Mouse (Mus musculus) olfactory bulb, adult 2 months (tissue): Measurements from ENCODE around the gene Igf2bp3. TPM values are rescaled to one million over a fixed set of nuclear protein-coding genes. Genes with fewer than 3 reads are reported as not detected.

ENCODE experiments used
- H3K27ac ChIP-seq: fragments of 200-500 bp; 2 replicates; pipeline ENCODE4 v1.5.1; 2012; ENCODE audit warnings: low read depth, low read length; ENCODE audit not compliant: insufficient read depth
- H3K4me1 ChIP-seq: fragments of 200-500 bp; 2 replicates; pipeline ENCODE4 v1.6.1; 2012; ENCODE audit warnings: low read length; ENCODE audit not compliant: control insufficient read depth, insufficient read depth
- H3K4me3 ChIP-seq: fragments of 200-500 bp; 2 replicates; pipeline ENCODE4 v1.5.1; 2012; ENCODE audit warnings: mild to moderate bottlenecking, low read depth, low read length, moderate library complexity; ENCODE audit not compliant: insufficient read depth
- CTCF ChIP-seq: fragments of 200-500 bp; IDR thresholded peaks from 2 replicates; pipeline ENCODE4 v1.5.1; 2012; ENCODE audit warnings: low read depth, mild to moderate bottlenecking, low read length, moderate library complexity; ENCODE audit not compliant: insufficient read depth
- POLR2A ChIP-seq: fragments of 200-500 bp; IDR thresholded peaks from 2 replicates; pipeline ENCODE4 v1.6.1; 2012; ENCODE audit warnings: mild to moderate bottlenecking, low read depth, low read length, moderate library complexity; ENCODE audit not compliant: insufficient read depth
- WGBS: fragments of 180-500 bp; shearing (Covaris S2); methylation state at CpG from one replicate; pipeline ENCODE4 v1.1.7; 2018; 5-methylcytosine and 5-hydroxymethylcytosine counted together
- polyA plus RNA-seq: library from polyadenylated mRNA; stranded (reverse); fragments of >200 nt; gene quantifications from 2 replicates; pipeline ENCODE4 v1.2.4, GENCODE M21; 2012; ENCODE audit warnings: low replicate concordance; ENCODE audit not compliant: missing spikeins, insufficient read depth, insufficient read length

Igf2bp3 gene
- polyA plus RNA-seq, 1 experiment: not detected

GRCm38 (mm10) chr6:49074117-49074490, 140.7 kb downstream of the Igf2bp3 start:
- Histone ChIP-seq H3K4me3 (peak overlapping the region; percentile 75), H3K4me1 (peaks cover 3% of the 10 kb centered on the region; the same call in 1 of the 2 replicates), H3K27ac (no peak overlapping the region)
- TF ChIP-seq CTCF: no peak
- no peak for TF ChIP-seq POLR2A
- WGBS: under 1% methylated on average over 19 of the region's 19 CpGs

GRCm38 (mm10) chr6:49073304-49074116, 141.2 kb downstream of the Igf2bp3 start, which contains the start of gene Malsu1:
Gene Malsu1, plus strand, starts transcription at chr6:49073795.
- TF ChIP-seq POLR2A: peak; percentile 49
- no peak for TF ChIP-seq CTCF
- H3K27ac ChIP-seq: no peak within 1 kb of the TSS
- WGBS: under 1% methylated on average over 49 of the region's 49 CpGs
- H3K4me3 ChIP-seq: peak within 1 kb of the TSS; percentile 75
- peaks cover 2% of the 10 kb centered on the region; the same call in 1 of the 2 replicates for H3K4me1 ChIP-seq

GRCm38 (mm10) chr6:49068361-49068760, 146.4 kb downstream of the Igf2bp3 start:
- 31% methylated on average over 4 of the region's 4 CpGs for WGBS
- no peak for TF ChIP-seq CTCF
- TF ChIP-seq POLR2A: no peak

GRCm38 (mm10) chr6:49057053-49058021, 157.4 kb downstream of the Igf2bp3 start:
- no peak overlapping the region for H3K4me3 ChIP-seq
- WGBS: 36% methylated on average over 8 of the region's 8 CpGs
- H3K27ac ChIP-seq: no peak overlapping the region
- TF ChIP-seq CTCF (0 out of 2 replicates have a peak, but pooled peaks have one; percentile 49), POLR2A (no peak)
- peaks cover 3% of the 10 kb centered on the region; the same call in 1 of the 2 replicates for H3K4me1 ChIP-seq

More at GRCm38 (mm10) chr6:49068361-49068760, 146.4 kb downstream of the Igf2bp3 start:
- Histone ChIP-seq H3K4me1 (no peaks in the 10 kb centered on the region), H3K4me3 (no peak overlapping the region), H3K27ac (no peak overlapping the region)

GRCm38 (mm10) chr6:49056009-49056408, 158.7 kb downstream of the Igf2bp3 start:
- TF ChIP-seq CTCF: no peak
- TF ChIP-seq POLR2A: no peak
- Histone ChIP-seq H3K4me1 (peaks cover 3% of the 10 kb centered on the region; the same call in 1 of the 2 replicates), H3K27ac (no peak overlapping the region), H3K4me3 (no peak overlapping the region)
- WGBS: 80% methylated on average over 9 of the region's 9 CpGs

GRCm38 (mm10) chr6:49055256-49055733, 159.5 kb downstream of the Igf2bp3 start:
- TF ChIP-seq CTCF (no peak), POLR2A (no peak)
- no peak overlapping the region for H3K4me3 ChIP-seq
- H3K4me1 ChIP-seq: peaks cover 3% of the 10 kb centered on the region; the same call in 1 of the 2 replicates
- 37% methylated on average over 7 of the region's 7 CpGs for WGBS
- no peak overlapping the region for H3K27ac ChIP-seq

- Histone ChIP-seq H3K27ac (no peak overlapping the region), H3K4me1 (peaks cover 3% of the 10 kb centered on the region; the same call in 1 of the 2 replicates), H3K4me3 (no peak overlapping the region)
- 79% methylated on average over 5 of the region's 5 CpGs for WGBS
- TF ChIP-seq POLR2A (no peak), CTCF (no peak)
These were observed 162.6 kb downstream of the Igf2bp3 start for GRCm38 (mm10) chr6:49052191-49052590.

- no peak overlapping the region for H3K27ac ChIP-seq
- H3K4me1 ChIP-seq: peaks cover 3% of the 10 kb centered on the region; the same call in 1 of the 2 replicates
- no peak overlapping the region for H3K4me3 ChIP-seq
- WGBS: 74% methylated on average over 11 of the region's 11 CpGs
- TF ChIP-seq POLR2A: no peak
- TF ChIP-seq CTCF: no peak
These were observed 163.9 kb downstream of the Igf2bp3 start for GRCm38 (mm10) chr6:49050677-49051410.
